Mouse (Mus musculus) megakaryocyte, embryonic 14.5 days (primary cell): ENCODE measurements at regions not wholly inside any gene's neighbourhood (a gene's known extent, or its start where the extent isn't known, plus 50 kb on each side); places are given as distances from the start of the nearest gene placed in this dataset.

Experiments used
- FLI1 ChIP-seq: IDR thresholded peaks from 2 replicates; pipeline ENCODE4 v1.6.1; 2012; ENCODE audit warnings: low read length, inconsistent platforms, mixed read lengths
- GATA1 ChIP-seq: IDR thresholded peaks from 3 replicates; pipeline ENCODE4 v1.6.1; 2012; ENCODE audit warnings: mixed read lengths, low read length, inconsistent platforms, borderline replicate concordance

DNA sequence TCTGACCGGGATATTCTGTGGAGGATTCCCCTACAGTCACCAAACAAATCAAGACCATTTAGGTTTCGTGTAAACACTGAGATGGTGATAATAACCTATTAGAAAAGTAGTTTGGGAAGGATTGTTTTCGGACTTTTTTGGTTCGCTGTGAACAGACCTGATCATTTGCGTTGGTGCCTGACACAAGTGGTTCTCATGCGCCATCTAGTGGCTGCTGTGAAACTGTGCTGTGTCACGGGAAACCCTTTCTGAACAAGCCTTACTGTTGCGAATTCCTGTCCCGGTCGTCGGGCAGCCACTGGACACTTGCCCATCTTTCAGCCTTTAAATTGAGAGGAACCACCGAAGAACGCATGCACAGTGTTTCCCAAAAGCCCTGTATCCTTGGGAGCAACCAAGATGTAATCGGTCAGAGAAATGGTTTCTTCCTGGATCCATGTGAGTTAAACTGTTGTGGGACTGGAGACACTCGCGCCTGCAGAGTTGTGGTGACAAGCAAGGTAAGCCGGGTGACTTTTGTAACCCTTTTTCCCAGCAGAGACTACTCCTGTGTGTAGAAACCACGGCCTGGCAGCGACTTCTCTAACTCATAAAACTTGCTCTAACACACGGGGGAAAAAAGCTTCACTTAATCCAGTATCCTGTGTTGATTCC lies 82.0 kb downstream of the Fam204a start:
- TF ChIP-seq GATA1: no peak
- TF ChIP-seq FLI1: no peak
